Mouse (Mus musculus): Measurements from ENCODE around the gene Vmn2r54.
"Not testable (repeated sequence)": the region's sequence is repeated elsewhere in the genome, so short reads cannot be mapped to it uniquely, and the experiment has no call there.

Vmn2r54 gene

DNA sequence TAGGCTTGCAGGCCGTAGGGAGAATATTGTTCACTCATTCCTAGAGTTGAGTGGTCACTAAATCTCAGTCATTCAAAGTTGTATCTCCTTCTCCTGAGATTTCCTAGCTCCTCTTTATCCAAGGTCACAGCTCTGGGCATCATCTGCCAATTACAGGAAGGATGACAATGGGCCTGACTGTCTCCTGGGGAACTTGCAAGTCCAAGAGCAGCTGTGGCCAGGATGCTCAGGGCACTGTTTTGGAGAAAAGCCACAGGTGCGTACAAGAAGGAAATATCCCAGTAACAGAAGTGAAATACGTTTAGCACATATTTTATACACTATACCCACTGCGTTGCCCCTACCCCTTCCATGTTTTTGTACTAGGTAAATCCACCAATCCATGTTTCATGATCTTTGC lies at the start of gene Vmn2r54:
TSS of gene Vmn2r54 (minus strand) at position 101 of the 400 bp plus-strand sequence.
- in situ Hi-C loops (cut with MboI) = not testable (repeated sequence)

- in situ Hi-C loops (cut with MboI) = not testable (repeated sequence)
These were observed 44.8 kb upstream of the Vmn2r54 start, which contains the start of gene Vmn2r55 for GRCm38 (mm10) chr7:12684903-12685302. Gene Vmn2r55 (minus strand): TSS chr7:12685003.

DNA sequence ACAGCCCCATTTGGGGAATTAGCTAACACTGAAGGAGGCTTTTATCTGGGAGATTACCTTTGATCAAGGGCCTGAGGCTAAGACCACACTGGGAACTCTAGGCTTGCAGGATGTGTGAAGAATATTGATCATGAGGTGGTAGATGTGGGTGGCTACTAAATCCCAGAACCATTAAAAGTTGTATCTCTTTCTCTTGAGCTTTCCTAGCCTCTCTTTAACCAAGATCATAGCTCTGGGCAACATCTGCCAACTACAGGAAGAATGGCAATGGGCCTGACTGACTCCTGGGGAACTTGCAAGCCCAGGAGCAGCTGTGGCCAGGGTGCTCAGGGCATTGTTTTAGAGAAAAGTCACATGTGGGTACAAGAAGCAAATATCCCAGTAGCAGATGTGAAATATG lies 31.4 kb downstream of the Vmn2r54 start, which contains the start of gene Vmn2r53:
TSS of gene Vmn2r53 (minus strand) at position 101 of the 400 bp plus-strand sequence.
- in situ Hi-C loops (cut with MboI) = no loop called here
